In the genomic region with DNA sequence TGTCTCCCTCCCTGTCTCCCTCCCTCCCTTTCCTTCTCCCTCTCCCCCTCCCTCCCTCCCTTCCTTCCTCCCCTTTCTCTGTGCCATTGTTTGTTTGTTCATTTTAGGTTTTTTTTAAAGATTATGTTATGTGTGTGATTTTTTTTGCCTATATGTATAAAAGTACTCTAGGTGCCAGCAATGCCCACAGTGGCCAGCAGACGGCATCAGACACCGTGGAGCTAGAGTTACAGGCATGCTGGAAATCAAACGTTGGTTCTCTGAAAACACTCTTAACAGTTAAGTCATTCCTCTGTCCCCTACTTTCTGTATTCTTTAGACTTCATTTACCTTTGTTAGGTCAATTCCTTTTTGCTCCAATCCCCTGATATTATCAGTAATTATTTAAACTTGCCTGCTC, we compare ENCODE assay signal across 16 mouse cellular contexts. TPM values are rescaled to one million over a fixed set of nuclear protein-coding genes. Genes with fewer than 3 reads are reported as not detected.
A peak's percentile ranks its signal among the peaks of the same experiment; 100 is the strongest.
DNase-seq lines count a peak whose midpoint lies in the region; ATAC-seq and TF ChIP-seq lines count a peak whose summit lies in the region.
"Had no signal": no experiment of that assay in that cellular context is flagged by ENCODE, and none has a peak within 500 bp of the region (broad histone marks: within the 10 kb centered on the region; RNA-seq: fewer than 3 reads in every experiment).

No protein-coding gene starts in this region.

- no peak for TF ChIP-seq POLR2A in cerebellum, adult 2 months (IDR thresholded peaks at IDR 0.05; ENCODE audit: borderline replicate concordance, insufficient read depth, low read length)
- no peak for TF ChIP-seq POLR2A in bone marrow, adult 2 months (IDR thresholded peaks at IDR 0.05; ENCODE audit: borderline replicate concordance, control insufficient read depth, low read depth, low read length)

- no peak overlapping the region for H3K27ac ChIP-seq in cerebellum, adult 2 months (ENCODE audit: insufficient read depth, low read length)
- H3K27ac ChIP-seq in liver, embryonic 11.5 days (ENCODE audit: low read depth, low read length) = no peak overlapping the region
- H3K27ac ChIP-seq in bone marrow, adult 2 months (ENCODE audit: control insufficient read depth, insufficient read depth, low read depth, low read length, poor library complexity) = no peak overlapping the region
- H3K27ac ChIP-seq: limb, embryonic 12.5 days; macrophage had no signal

- DNase-seq in cerebellum, adult 2 months = no peak
- DNase-seq in liver, embryonic 11.5 days (ENCODE audit: low spot score) = peak; percentile 15
- no peak for DNase-seq in liver
- no peak for DNase-seq in gastrocnemius, postnatal 4 days (ENCODE audit: low spot score in 2 of 2)
- DNase-seq in embryo, embryonic 10 days (ENCODE audit: low spot score) = no peak
- DNase-seq: adrenal gland, postnatal 36 days; cerebellum, adult 9-10 months; gastrocnemius, postnatal 25 days; heart, postnatal 36 days; kidney, adult 18-20 months; right cerebral cortex, postnatal 4 days had no signal

- H3K36me3 ChIP-seq in liver, embryonic 11.5 days (ENCODE audit: control insufficient read depth, insufficient read depth, low read length) = no peaks in the 10 kb centered on the region
- H3K36me3 ChIP-seq: limb, embryonic 12.5 days had no signal

- H3K4me3 ChIP-seq in cerebellum, adult 2 months (replicated peaks; ENCODE audit: insufficient read depth, low read depth, low read length) = no peak overlapping the region
- no peak overlapping the region for H3K4me3 ChIP-seq in liver, embryonic 11.5 days (ENCODE audit: low read depth, low read length)
- no peak overlapping the region for H3K4me3 ChIP-seq in bone marrow, adult 2 months (replicated peaks; ENCODE audit: control insufficient read depth, low read depth, low read length)
- H3K4me3 ChIP-seq: limb, embryonic 12.5 days had no signal

- no peak overlapping the region for H3K9ac ChIP-seq in liver, embryonic 11.5 days (ENCODE audit: low read depth, low read length)
- H3K9ac ChIP-seq: limb, embryonic 12.5 days had no signal

- ATAC-seq in cerebellum, adult (ENCODE audit: insufficient number of reproducible peaks, low FRiP score, low TSS enrichment) = no peak
- ATAC-seq in liver, embryonic 11.5 days (replicated peaks; ENCODE audit: low FRiP score) = no peak
- 0 out of 2 replicates have a peak, but pooled peaks have one; percentile 36 for ATAC-seq in neutrophil, adult 5-6 weeks (ENCODE audit: extremely low read depth, insufficient number of reproducible peaks, low FRiP score, poor library complexity, severe bottlenecking)

- H3K4me1 ChIP-seq in cerebellum, adult 2 months (ENCODE audit: control insufficient read depth, insufficient read depth, low read length) = no peaks in the 10 kb centered on the region
- no peaks in the 10 kb centered on the region for H3K4me1 ChIP-seq in liver, embryonic 11.5 days (replicated peaks; ENCODE audit: control insufficient read depth, insufficient read depth, low read length)
- H3K4me1 ChIP-seq in bone marrow, adult 2 months (ENCODE audit: control insufficient read depth, insufficient read depth, low read length) = no peaks in the 10 kb centered on the region

- H3K9me3 ChIP-seq in liver, embryonic 11.5 days (ENCODE audit: control insufficient read depth, low read length) = no peaks in the 10 kb centered on the region

- WGBS in cerebellum, adult 2 months = 59% methylated on average over 3 of the region's 3 CpGs
- WGBS in liver, embryonic 11.5 days = 38% methylated on average over 3 of the region's 3 CpGs
- 64% methylated on average over 3 of the region's 3 CpGs for WGBS in bone marrow, adult 2 months

- no peaks in the 10 kb centered on the region for H3K27me3 ChIP-seq in cerebellum, adult 2 months (ENCODE audit: control insufficient read depth, insufficient read depth, low read length)
- peaks cover 20% of the 10 kb centered on the region for H3K27me3 ChIP-seq in liver, embryonic 11.5 days (replicated peaks; ENCODE audit: control insufficient read depth, insufficient read depth, low read length)

- TF ChIP-seq CTCF in cerebellum, adult 2 months (IDR thresholded peaks at IDR 0.05; ENCODE audit: borderline replicate concordance, insufficient read depth, low read depth, low read length) = peak; percentile 28; the same call in 1 of the 2 replicates
- peak; percentile 69 for TF ChIP-seq CTCF in bone marrow, adult 2 months (IDR thresholded peaks at IDR 0.05; ENCODE audit: control insufficient read depth, insufficient read depth, low read length)

- no peak overlapping the region for H3K4me2 ChIP-seq in liver, embryonic 11.5 days
- H3K4me2 ChIP-seq: limb, embryonic 12.5 days had no signal

RNA-seq across cellular contexts. Expression of a gene that starts 33.2 kb away (rescaled TPM):
- polyA plus RNA-seq in cerebellum, adult 2 months (2012; rRNA removed) = 7.8 and 8.2 TPM in 2 replicates
- 15.6 and 17.7 TPM in 2 replicates for polyA plus RNA-seq in liver, embryonic 11.5 days (2014; fragmentation: Nextera tagmentation; extraction: Ambion mirVana)
- polyA plus RNA-seq in bone marrow, adult 2 months (2011; ENCODE audit: insufficient read depth, insufficient read length, low replicate concordance, missing spikeins) = 9.5 and 12.6 TPM in 2 replicates
- 5.8 and 6.6 TPM in 2 replicates for total RNA-seq in neutrophil, adult 5-6 weeks (2017)
- 10 to 100 TPM; 11.1 to 13.6 TPM for total RNA-seq in gastrocnemius, postnatal 4 days (2021)
